Mouse (Mus musculus): ENCODE measurements around the gene Treml4. TPM values are rescaled to one million over a fixed set of nuclear protein-coding genes. Genes with fewer than 3 reads are reported as not detected.

Treml4 gene
- polyA plus RNA-seq, 1 experiment: not detected

GRCm38 (mm10) chr17:48324258-48324657 is 60.2 kb downstream of the Treml4 start:
- peaks cover 2% of the 10 kb centered on the region for H3K4me1 ChIP-seq (ENCODE audit: control insufficient read depth, insufficient read depth, low read length)
- no peaks in the 10 kb centered on the region for H3K9me3 ChIP-seq (replicated peaks; ENCODE audit: control insufficient read depth, insufficient read depth, low read length, poor library complexity, severe bottlenecking)
- no peak overlapping the region for H3K27ac ChIP-seq (ENCODE audit: insufficient read depth, low read length)
- no peak for TF ChIP-seq POLR2A (IDR thresholded peaks at IDR 0.05; ENCODE audit: insufficient read depth, low read length)
- no peak for TF ChIP-seq EP300 (IDR thresholded peaks at IDR 0.05; ENCODE audit: insufficient read depth, low read depth, low read length)
- no peak for TF ChIP-seq CTCF (IDR thresholded peaks at IDR 0.05; ENCODE audit: low read depth, low read length)
- no peaks in the 10 kb centered on the region for H3K27me3 ChIP-seq (ENCODE audit: control insufficient read depth, insufficient read depth, low read length, poor library complexity, severe bottlenecking)
- H3K36me3 ChIP-seq (ENCODE audit: control insufficient read depth, insufficient read depth, low read length, poor library complexity, severe bottlenecking): no peaks in the 10 kb centered on the region
- H3K9ac ChIP-seq (ENCODE audit: low read depth, poor library complexity, severe bottlenecking): no peak overlapping the region
- H3K4me3 ChIP-seq (ENCODE audit: low read depth, low read length): no peak overlapping the region

Other genes with a start within 250 kb of the Treml4 start
- gene 1700122O11Rik, start 226.0 kb upstream of the Treml4 start, polyA plus RNA-seq (2011; ENCODE audit: insufficient read depth, insufficient read length, low read depth, missing spikeins): not detected in 2 replicates
- not detected in 2 replicates for gene 1700067P10Rik, start 175.0 kb upstream of the Treml4 start, polyA plus RNA-seq (2011; ENCODE audit: insufficient read depth, insufficient read length, low read depth, missing spikeins)
- not detected in 2 replicates for gene 9830107B12Rik, start 118.0 kb upstream of the Treml4 start, polyA plus RNA-seq (2011; ENCODE audit: insufficient read depth, insufficient read length, low read depth, missing spikeins)
- 0.15 TPM in 1 of 2 replicates, not detected in the other for gene A530064D06Rik, start 97.0 kb upstream of the Treml4 start, polyA plus RNA-seq (2011; ENCODE audit: insufficient read depth, insufficient read length, low read depth, missing spikeins)
- not detected in 2 replicates for gene Trem1, start 31.5 kb upstream of the Treml4 start, polyA plus RNA-seq (2011; ENCODE audit: insufficient read depth, insufficient read length, low read depth, missing spikeins)
- not detected in 2 replicates for gene Trem3, start 16.5 kb upstream of the Treml4 start, polyA plus RNA-seq (2011; ENCODE audit: insufficient read depth, insufficient read length, low read depth, missing spikeins)
- gene Treml2, start 35.2 kb downstream of the Treml4 start, polyA plus RNA-seq (2011; ENCODE audit: insufficient read depth, insufficient read length, low read depth, missing spikeins): 0.70 and 0.79 TPM in 2 replicates
- not detected in 2 replicates for gene B430306N03Rik, start 51.8 kb downstream of the Treml4 start, polyA plus RNA-seq (2011; ENCODE audit: insufficient read depth, insufficient read length, low read depth, missing spikeins)
- not detected in 2 replicates for gene Trem2, start 82.1 kb downstream of the Treml4 start, polyA plus RNA-seq (2011; ENCODE audit: insufficient read depth, insufficient read length, low read depth, missing spikeins)
- not detected in 2 replicates for gene Treml1, start 95.6 kb downstream of the Treml4 start, polyA plus RNA-seq (2011; ENCODE audit: insufficient read depth, insufficient read length, low read depth, missing spikeins)
- gene Nfya, start 145.6 kb downstream of the Treml4 start, polyA plus RNA-seq (2011; ENCODE audit: insufficient read depth, insufficient read length, low read depth, missing spikeins): 47.2 and 60.1 TPM in 2 replicates
- 76.1 and 87.3 TPM in 2 replicates for gene Oard1, start 145.7 kb downstream of the Treml4 start, polyA plus RNA-seq (2011; ENCODE audit: insufficient read depth, insufficient read length, low read depth, missing spikeins)
- 4.7 and 5.8 TPM in 2 replicates for gene Apobec2, start 168.6 kb downstream of the Treml4 start, polyA plus RNA-seq (2011; ENCODE audit: insufficient read depth, insufficient read length, low read depth, missing spikeins)
- gene Tspo2, start 187.2 kb downstream of the Treml4 start, polyA plus RNA-seq (2011; ENCODE audit: insufficient read depth, insufficient read length, low read depth, missing spikeins): 1.5 and 2.6 TPM in 2 replicates
- 0.90 and 1.4 TPM in 2 replicates for gene Unc5cl, start 190.6 kb downstream of the Treml4 start, polyA plus RNA-seq (2011; ENCODE audit: insufficient read depth, insufficient read length, low read depth, missing spikeins)

Measured in ES-Bruce4 (cell line).